Mouse (Mus musculus): ENCODE measurements around the gene Cth. TPM values are rescaled to one million over a fixed set of nuclear protein-coding genes. Genes with fewer than 3 reads are reported as not detected.

The Cth gene
- 10.0 and 12.9 TPM in 2 replicates for polyA plus RNA-seq (2012; rRNA removed)

DNA sequence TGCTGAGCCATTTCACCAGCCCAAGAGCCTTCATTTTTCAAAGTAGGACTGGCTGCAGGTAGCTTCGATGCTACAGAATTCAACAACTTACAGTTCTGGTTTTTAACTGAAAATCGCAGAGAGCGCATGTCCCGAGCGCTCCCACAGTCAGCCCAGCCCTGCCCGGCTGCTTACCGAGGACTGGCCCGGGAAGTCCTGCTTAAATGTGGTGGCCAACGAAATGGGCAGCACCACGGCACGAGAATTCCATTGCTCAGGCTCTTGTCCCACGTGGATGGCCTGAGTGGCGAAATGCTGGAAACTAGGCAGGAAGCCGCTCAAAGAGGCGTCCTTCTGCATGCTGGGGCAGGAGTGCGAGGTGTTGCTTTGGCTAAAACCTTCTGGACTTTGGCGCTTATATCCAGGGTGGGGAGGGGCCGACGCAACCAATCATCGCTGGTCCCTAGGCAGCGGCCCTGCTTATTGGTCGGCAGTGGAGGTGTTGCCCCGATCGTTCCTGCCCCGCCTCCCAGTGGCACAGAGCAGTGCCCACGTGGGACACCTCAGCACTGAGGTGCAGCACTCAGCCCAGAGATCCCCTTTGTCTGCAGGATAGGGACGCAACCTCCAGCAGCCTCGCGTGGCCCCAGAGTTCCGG lies at the start of gene Cth:
Gene Cth, minus strand, starts transcription at position 386 of the 637 bp plus-strand sequence.

DNA sequence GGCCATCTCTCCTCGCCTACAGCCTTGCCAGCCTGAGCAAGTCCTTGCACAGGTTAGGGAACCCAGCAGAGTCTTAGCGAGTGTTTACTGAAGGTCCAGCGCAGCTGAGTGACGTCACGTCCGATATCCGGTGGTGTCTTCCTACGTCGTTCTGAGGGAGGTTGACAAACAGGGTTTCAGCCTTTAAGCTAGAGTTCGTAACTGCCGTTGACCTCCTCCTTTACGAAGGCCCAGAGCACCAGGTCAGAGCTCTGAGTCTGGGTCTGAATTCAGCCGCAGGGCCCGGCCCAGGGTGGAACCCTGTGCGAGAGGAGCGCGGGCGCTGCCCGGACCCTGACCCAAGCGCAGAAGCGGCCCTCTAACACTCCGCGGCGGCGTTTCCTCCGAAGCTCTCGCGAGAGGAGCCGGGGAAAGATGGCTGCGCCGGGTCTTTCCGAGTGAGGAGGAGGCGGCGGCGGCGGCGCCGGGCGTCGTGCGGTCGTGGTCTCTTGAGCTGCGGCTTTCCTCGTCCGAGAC lies 22.0 kb upstream of the Cth start, which contains the start of gene Ankrd13c:
Gene Ankrd13c, plus strand, starts transcription at position 397 of the 516 bp plus-strand sequence.

Other genes with a start within 250 kb of the Cth start
- gene Ankrd13c, start 22.2 kb upstream of the Cth start, polyA plus RNA-seq (2012; rRNA removed) = 22.6 and 23.3 TPM in 2 replicates
- gene Srsf11, start 111.6 kb upstream of the Cth start, polyA plus RNA-seq (2012; rRNA removed) = 568 and 852 TPM in 2 replicates
- 31.4 and 48.5 TPM in 2 replicates for gene Lrrc40, start 111.6 kb upstream of the Cth start, polyA plus RNA-seq (2012; rRNA removed)

All from central nervous system, embryonic 11.5 days (tissue).